ENCODE assay signal across 9 mouse cellular contexts in genomic region chr4:98702201-98702894, GRCm38 (mm10). TPM values are rescaled to one million over a fixed set of nuclear protein-coding genes. Genes with fewer than 3 reads are reported as not detected.
A peak's percentile ranks its signal among the peaks of the same experiment; 100 is the strongest.
DNase-seq lines count a peak whose midpoint lies in the region; ATAC-seq lines count a peak whose summit lies in the region.
"Had no signal": no experiment of that assay in that cellular context is flagged by ENCODE, and none has a peak within 500 bp of the region (broad histone marks: within the 10 kb centered on the region; RNA-seq: fewer than 3 reads in every experiment).

No protein-coding gene starts in this region.

- no peak overlapping the region for H3K9ac ChIP-seq in hindbrain, embryonic 13.5 days

- H3K9me3 ChIP-seq in hindbrain, embryonic 13.5 days = no peaks in the 10 kb centered on the region

- peaks cover 11% of the 10 kb centered on the region; the same call in 1 of the 2 replicates for H3K4me1 ChIP-seq in hindbrain, embryonic 13.5 days (replicated peaks)

- no peak overlapping the region for H3K27ac ChIP-seq in hindbrain, embryonic 13.5 days
- H3K27ac ChIP-seq: macrophage had no signal

- 27% methylated on average over 12 of the region's 12 CpGs for WGBS in hindbrain, embryonic 13.5 days

- H3K36me3 ChIP-seq in hindbrain, embryonic 13.5 days = no peaks in the 10 kb centered on the region

- H3K27me3 ChIP-seq in hindbrain, embryonic 13.5 days = no peaks in the 10 kb centered on the region

- peak; percentile 50 for DNase-seq in WW6 (ENCODE audit: low read depth, low spot score)
- DNase-seq in cerebellum, adult 8-10 months = peak; percentile 81
- peak; percentile 83 to 86 for DNase-seq in layer of hippocampus, postnatal 10 days (ENCODE audit: low spot score in 2 of 2)
- peak; percentile 75 for DNase-seq in lung, postnatal 36 days
- DNase-seq in right cerebral cortex, postnatal 14 days = peak; percentile 79

- H3K4me2 ChIP-seq in hindbrain, embryonic 13.5 days = 0 out of 2 replicates have a peak overlapping the region, but pooled peaks have one; percentile 13

- ATAC-seq in frontal cortex, adult (ENCODE audit: low TSS enrichment) = peak; percentile 94
- peak; percentile 67 for ATAC-seq in hindbrain, embryonic 13.5 days (ENCODE audit: low FRiP score)
- ATAC-seq in erythroid progenitor cell, adult 5-6 weeks (replicated peaks; ENCODE audit: low FRiP score, poor library complexity, severe bottlenecking) = no peak

- no peak overlapping the region for H3K4me3 ChIP-seq in hindbrain, embryonic 13.5 days

RNA-seq across cellular contexts. Expression of gene L1td1, which starts 24.2 kb away (rescaled TPM):
- polyA plus RNA-seq in hindbrain, embryonic 13.5 days (2015; fragmentation: Nextera tagmentation; extraction: Ambion mirVana) = 0.08 and 0.14 TPM in 2 replicates
- total RNA-seq in layer of hippocampus, postnatal 10 days (2021) = under 1 TPM in 1 of 2 experiments, not detected in 1; 0.34 TPM
- not detected in 2 replicates for total RNA-seq in erythroid progenitor cell, adult 5-6 weeks (2015; ENCODE audit: low replicate concordance)
- not detected in 2 replicates for total RNA-seq in erythroid progenitor cell, adult 5-6 weeks (2017; ENCODE audit: low replicate concordance)
- polyA plus RNA-seq: macrophage had no signal
